Mouse (Mus musculus): Measurements from ENCODE around the gene Atp2b4. TPM values are rescaled to one million over a fixed set of nuclear protein-coding genes. Genes with fewer than 3 reads are reported as not detected.
A peak's percentile ranks its signal among the peaks of the same experiment; 100 is the strongest.

Gene Atp2b4
- 100 to 1,000 TPM; 224 to 248 TPM for total RNA-seq (2021)

- intact Hi-C loops (cut with DNase I): loop anchor here (2.0 to 5.0 kb wide), 2 partner anchors 64 to 86 kb away; no protein-coding TSS in a partner anchor
- DNase-seq (ENCODE audit: low spot score in 2 of 2): peak; percentile 92
Observed at GRCm38 (mm10) chr1:133800948-133801393, at the start of gene Atp2b4. TSS of gene Atp2b4 (minus strand) at chr1:133801041.

- intact Hi-C loops (cut with DNase I): loop anchor here (5.0 kb wide), 1 partner anchor 43 kb away; no protein-coding TSS in a partner anchor
- no peak for DNase-seq (ENCODE audit: low spot score in 2 of 2)
Observed at GRCm38 (mm10) chr1:133844734-133845133, 43.9 kb upstream of the Atp2b4 start.

DNA sequence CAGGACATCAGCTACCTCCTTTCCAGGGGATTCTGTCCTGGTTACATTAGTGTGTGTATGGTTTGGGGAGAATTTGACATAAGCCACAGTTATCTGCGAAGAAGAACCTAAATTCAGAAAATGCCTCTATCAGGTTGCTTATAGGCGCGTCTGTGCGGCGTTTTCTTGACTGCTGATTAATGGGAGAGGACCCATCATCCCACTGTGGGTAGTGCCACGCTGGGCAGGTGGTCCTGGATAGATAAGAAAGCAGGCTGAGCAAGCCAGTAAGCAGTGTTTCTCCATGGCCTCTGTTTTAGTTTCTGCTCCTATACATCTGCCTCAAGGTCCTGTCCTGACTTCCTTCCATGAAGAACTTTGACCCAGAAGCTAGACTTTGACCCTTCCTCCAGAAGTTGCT, 43.1 kb upstream of the Atp2b4 start:
- DNase-seq (ENCODE audit: low spot score in 2 of 2): no peak
- intact Hi-C loops (cut with DNase I): loop anchor here (5.0 kb wide), 1 partner anchor 43 kb away; no protein-coding TSS in a partner anchor

DNA sequence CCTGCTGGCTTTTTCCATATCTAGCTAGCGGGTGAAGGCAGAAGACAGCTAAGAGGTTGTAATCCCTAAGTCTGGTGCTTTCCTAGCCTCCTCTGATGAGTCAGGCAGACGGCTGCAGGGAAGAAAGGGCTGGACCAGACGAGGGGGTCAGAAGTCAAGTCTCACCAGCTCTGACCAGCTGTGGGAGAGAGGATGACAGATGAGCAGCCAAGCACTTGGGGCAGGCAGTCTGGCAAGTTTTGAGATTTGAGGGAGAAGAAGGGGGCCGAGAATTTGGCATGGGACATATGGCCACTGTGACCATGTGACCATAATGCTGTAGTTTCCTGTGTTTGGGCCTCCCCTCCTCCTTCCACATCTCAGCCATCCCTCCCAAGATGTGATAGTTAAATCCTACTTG, 42.5 kb upstream of the Atp2b4 start:
- no peak for DNase-seq (ENCODE audit: low spot score in 2 of 2)
- intact Hi-C loops (cut with DNase I): loop anchor here (5.0 kb wide), 1 partner anchor 44 kb away; no protein-coding TSS in a partner anchor

DNA sequence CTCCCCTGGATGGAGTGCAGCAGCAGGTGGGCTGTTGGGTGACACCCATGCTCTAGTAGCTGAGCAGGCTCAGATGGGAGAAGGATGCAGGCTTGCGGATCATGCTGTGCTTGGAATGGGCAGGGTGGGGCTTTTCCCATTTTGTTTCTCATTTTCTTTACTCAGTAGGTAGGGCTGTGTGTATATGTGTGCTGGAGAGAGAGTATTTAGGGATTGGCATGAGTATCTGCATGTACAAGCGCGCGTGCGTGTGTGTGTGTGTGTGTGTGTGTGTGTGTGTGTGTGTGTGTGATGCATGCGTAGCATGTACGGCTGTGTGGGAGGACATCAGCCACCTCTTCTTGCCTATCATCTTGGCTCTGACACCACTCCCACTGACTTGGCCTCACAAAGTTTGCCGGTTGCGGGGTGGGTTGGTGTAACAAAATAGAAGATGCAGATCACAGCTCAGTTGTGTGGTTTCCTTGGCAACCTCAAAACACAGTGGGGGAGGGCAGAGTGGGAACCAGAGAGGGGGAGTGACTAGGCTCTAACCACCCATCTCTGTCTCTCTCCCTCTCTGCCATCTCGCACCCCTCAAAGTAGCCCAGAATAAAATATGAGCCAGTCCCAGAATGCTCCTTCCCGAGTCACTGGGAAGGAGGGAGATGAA, 41.4 kb upstream of the Atp2b4 start:
- intact Hi-C loops (cut with DNase I): loop anchor here (5.0 kb wide), 1 partner anchor 45 kb away; no protein-coding TSS in a partner anchor
- peak; percentile 75 to 80 for DNase-seq (ENCODE audit: low spot score in 2 of 2)

- no peak for DNase-seq (ENCODE audit: low spot score in 2 of 2)
- intact Hi-C loops (cut with DNase I): loop anchor here (5.0 kb wide), 1 partner anchor 46 kb away; no protein-coding TSS in a partner anchor
Observed at GRCm38 (mm10) chr1:133841171-133841926, 40.5 kb upstream of the Atp2b4 start.

DNA sequence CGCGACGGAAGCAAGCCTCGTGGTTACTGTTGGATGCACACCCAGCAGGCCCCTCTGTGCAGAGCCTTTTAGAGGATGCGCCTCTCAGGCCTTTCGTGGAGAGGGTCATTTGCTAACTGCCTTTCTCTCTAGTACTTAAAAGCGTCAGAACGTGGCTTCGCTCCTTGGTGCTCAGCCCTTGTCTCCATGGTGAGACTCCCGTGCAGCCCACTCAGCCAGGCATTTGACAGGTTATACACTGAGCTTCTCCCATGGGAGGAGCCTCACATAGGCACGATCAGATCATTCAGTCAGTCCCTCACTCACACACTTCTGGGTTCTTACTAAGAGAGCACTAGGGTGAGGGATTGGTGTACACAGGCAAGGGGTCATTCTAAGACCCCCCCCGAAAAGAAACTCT, 39.7 kb upstream of the Atp2b4 start:
- DNase-seq (ENCODE audit: low spot score in 2 of 2): no peak
- intact Hi-C loops (cut with DNase I): loop anchor here (5.0 kb wide), 1 partner anchor 47 kb away; no protein-coding TSS in a partner anchor

DNA sequence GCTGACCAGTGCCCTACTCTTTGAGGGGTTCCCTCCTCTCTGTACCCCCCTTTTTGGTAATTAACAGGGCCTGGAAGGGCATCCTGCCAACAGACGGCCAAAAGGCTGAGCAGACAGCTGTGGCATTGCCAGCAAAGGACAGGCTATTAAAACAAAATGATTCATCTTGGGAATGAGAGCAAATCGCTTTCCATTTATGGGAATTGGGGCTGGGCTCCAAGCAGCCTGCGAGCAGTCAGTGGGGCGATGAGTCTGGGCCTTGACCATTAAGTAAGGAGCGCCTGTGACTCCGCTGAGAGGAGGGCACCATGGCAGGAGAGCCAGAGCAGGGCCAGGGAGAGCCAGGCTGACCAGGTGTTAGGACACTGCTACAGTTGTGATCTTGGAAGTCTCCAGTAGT, 33.5 kb upstream of the Atp2b4 start:
- intact Hi-C loops (cut with DNase I): no loop called here
- DNase-seq (ENCODE audit: low spot score in 2 of 2): no peak

DNA sequence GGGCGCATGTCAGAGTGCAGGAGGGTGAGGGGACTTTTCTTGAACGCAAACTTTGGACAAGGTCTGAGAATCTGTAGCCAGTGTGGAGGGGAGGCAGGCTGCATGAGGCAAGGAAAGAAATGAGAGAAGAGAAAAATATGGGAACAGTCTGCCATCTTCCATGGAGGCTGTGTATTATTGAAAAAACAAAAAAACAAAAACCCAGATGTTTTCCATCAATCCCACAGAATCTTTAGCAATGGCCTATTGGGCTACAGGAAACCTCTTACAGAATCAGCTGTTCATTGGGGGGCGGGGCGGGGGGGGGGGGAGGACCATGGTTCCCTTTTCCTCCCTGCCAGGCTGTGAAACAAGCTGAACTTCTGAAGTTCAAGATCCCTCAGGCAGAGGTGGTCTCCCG, 31.9 kb upstream of the Atp2b4 start:
- DNase-seq (ENCODE audit: low spot score in 2 of 2): no peak
- intact Hi-C loops (cut with DNase I): no loop called here

DNA sequence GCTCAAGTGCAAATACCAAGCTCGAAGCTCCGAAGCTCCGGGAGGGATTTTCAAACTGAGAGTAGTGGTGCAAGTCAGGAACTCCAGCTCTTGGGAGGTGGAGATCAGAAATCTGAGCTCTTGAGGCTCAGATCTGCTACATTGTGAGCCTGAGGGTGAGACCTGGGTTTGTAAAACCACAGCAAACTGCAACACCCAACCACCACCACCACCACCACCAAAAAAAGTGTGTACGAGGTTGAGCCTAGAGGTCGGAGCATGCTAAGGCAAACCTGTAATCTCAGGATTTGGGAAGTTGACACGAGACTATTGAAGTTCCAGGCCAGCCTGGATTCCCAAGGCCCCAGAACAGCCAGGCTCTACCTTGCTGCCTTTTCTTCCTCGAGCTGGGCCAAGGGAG, 25.4 kb upstream of the Atp2b4 start:
- intact Hi-C loops (cut with DNase I): no loop called here
- DNase-seq (ENCODE audit: low spot score in 2 of 2): no peak

DNA sequence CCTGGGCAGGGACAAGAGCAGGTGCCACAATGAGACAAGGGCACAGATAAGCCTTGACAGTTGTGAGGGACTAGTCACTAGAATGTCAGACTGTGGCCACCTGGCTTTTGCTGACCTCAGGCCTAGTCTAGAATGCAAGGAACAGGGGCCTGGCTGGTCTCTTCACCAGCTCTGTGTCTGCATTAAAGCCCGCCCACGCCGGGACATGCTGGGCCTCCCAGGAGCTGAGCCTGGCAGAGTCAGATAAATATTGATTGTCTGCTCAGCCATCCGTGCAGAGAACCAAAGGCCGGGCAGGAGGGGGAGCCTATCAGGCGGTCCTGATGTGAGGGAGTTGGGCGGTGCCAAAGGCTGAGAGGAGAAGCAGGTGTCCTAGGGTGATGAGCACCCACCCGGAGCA, 24.7 kb upstream of the Atp2b4 start:
- intact Hi-C loops (cut with DNase I): no loop called here
- no peak for DNase-seq (ENCODE audit: low spot score in 2 of 2)

- intact Hi-C loops (cut with DNase I): no loop called here
- no peak for DNase-seq (ENCODE audit: low spot score in 2 of 2)
Observed at GRCm38 (mm10) chr1:133825140-133825539, 24.3 kb upstream of the Atp2b4 start.

GRCm38 (mm10) chr1:133821144-133821543, 20.3 kb upstream of the Atp2b4 start:
- no peak for DNase-seq (ENCODE audit: low spot score in 2 of 2)
- intact Hi-C loops (cut with DNase I): no loop called here

GRCm38 (mm10) chr1:133820100-133820499, 19.3 kb upstream of the Atp2b4 start:
- no peak for DNase-seq (ENCODE audit: low spot score in 2 of 2)
- intact Hi-C loops (cut with DNase I): no loop called here

DNA sequence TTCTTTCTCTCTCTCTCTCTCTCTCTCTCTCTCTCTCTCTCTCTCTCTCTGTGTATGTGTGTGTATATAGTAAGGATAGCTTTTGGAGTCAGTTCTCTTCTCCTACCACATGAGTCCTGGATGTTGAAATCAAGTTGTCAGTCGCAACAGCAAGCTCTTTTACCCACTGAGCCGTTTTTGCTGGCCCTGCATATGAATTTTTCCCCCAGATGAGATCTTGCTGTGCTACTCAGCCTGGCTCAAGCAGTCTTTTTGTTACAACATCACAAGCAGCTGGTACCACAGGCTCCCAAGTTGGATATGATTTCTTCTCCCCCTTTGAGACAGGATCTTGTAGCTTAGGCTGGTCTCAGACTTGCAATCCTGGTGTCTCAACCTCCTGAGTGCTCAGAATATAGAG, 17.7 kb upstream of the Atp2b4 start:
- intact Hi-C loops (cut with DNase I): no loop called here
- DNase-seq (ENCODE audit: low spot score in 2 of 2): no peak

DNA sequence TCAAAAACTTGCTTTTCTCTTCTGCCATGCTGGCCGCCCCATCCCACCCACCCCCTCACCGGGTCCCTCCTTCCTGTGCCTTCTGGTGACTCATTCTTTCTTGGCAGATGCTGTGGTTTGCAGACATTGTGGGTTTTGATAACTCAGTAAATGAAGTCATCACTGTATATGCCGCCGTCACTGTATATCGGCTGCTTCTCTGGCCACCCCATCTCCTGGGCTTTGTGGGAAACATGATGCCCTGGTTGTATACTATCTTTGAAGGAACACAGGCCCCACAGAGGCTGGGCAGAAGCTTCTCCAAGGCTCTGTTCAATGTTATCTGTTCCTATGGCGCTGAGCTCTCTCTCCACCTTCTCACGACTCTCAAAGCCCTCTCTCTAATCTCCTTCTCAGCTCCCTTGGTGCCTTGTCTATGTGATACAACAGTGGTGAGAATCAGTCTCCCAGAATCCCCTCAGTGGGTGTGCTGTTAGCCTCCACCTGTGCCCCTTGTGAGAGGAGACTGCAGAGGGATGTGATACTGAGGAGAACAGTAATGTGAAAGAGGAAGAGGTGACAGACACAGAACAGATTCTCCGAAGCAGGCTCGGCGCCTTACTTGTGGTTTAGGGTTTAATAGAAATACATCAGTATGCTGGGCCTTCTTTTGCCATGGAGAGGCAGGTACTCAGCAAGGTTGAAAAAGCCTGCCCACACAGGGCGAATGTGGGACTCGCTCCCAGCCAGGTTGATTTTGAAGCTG, 15.1 kb upstream of the Atp2b4 start:
- intact Hi-C loops (cut with DNase I): no loop called here
- DNase-seq (ENCODE audit: low spot score in 2 of 2): no peak

- DNase-seq (ENCODE audit: low spot score in 2 of 2): no peak
- intact Hi-C loops (cut with DNase I): no loop called here
Observed at GRCm38 (mm10) chr1:133809376-133809775, 8.5 kb upstream of the Atp2b4 start.

- intact Hi-C loops (cut with DNase I): no loop called here
- no peak for DNase-seq (ENCODE audit: low spot score in 2 of 2)
Observed at GRCm38 (mm10) chr1:133808020-133808419, 7.2 kb upstream of the Atp2b4 start.

GRCm38 (mm10) chr1:133801743-133802142, 902 bp upstream of the Atp2b4 start:
- intact Hi-C loops (cut with DNase I): loop anchor here (2.0 to 5.0 kb wide), 2 partner anchors 65 to 86 kb away; no protein-coding TSS in a partner anchor
- DNase-seq (ENCODE audit: low spot score in 2 of 2): no peak

GRCm38 (mm10) chr1:133800512-133800911, 329 bp downstream of the Atp2b4 start:
- DNase-seq (ENCODE audit: low spot score in 2 of 2): no peak
- intact Hi-C loops (cut with DNase I): loop anchor here (2.0 to 5.0 kb wide), 2 partner anchors 64 to 87 kb away; no protein-coding TSS in a partner anchor
